Mouse (Mus musculus) Patski (cell line): Measurements from ENCODE around the gene Wnt11. TPM values are rescaled to one million over a fixed set of nuclear protein-coding genes. Genes with fewer than 3 reads are reported as not detected.

Source experiments
- ATAC-seq: fragments of 100-300 bp; one replicate; pipeline ENCODE4 v1.8.0; 2021
- CTCF ChIA-PET: fragments of 350-600 bp; sonication (Branson Sonifier 250); formaldehyde crosslinking; loops from one replicate; lab custom pipeline; 2022; ENCODE audit warnings: inconsistent platforms; lab: Charles Lee
- POLR2A ChIA-PET: fragments of 350-600 bp; sonication (Branson Sonifier 250); formaldehyde crosslinking; loops from one replicate; lab custom pipeline; 2022; ENCODE audit warnings: antibody characterized with exemption, inconsistent platforms; lab: Charles Lee
- DNase-seq: peaks from one replicate; pipeline ENCODE4 v3.0.0-alpha.2; 2011; ENCODE audit warnings: low read depth, low spot score
- H3K27me3 ChIP-seq: fragments of 371-371 bp; one replicate; pipeline ENCODE4 v1.5.1; 2021
- CTCF ChIP-seq: fragments of 100-300 bp; IDR thresholded peaks from one replicate; pipeline ENCODE4 v1.5.1; 2021
- in situ Hi-C: fragments of 300-500 bp; cut with MboI; formaldehyde crosslinking; loops from 3 replicates; pipeline ENCODE4 v1.11.1; 2018; ENCODE audit warnings: low pct_unique_long_range_greater_than_20kb, mixed read lengths
- polyA plus RNA-seq: library from polyadenylated mRNA; unstranded; gene quantifications from one replicate; pipeline ENCODE4 v1.2.3, GENCODE M21; 2021

Gene Wnt11
- polyA plus RNA-seq, 1 experiment from 2014 or later: 0.14 TPM

DNA sequence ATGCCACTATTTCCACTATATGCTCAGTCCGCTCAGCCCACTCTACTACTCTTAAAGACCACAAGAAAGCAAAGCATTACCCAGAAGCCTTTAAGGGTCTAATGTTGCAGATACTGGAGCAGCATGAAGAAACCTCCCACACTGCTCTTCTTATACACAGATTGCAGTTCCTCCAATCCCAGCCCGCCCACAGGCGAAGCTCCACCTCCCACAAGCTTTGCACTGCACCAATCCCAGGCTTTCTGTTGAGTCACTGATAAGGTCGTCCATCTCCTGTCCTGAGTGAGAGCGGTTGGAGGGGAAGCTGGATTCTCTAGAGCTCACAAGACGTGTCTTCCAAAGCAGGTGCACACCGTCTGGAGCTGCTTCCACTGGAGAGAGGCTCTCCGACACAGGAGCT lies 34.5 kb upstream of the Wnt11 start:
- ATAC-seq: no peak
- CTCF ChIA-PET: no interaction called here
- no peaks in the 10 kb centered on the region for H3K27me3 ChIP-seq
- TF ChIP-seq CTCF: no peak
- DNase-seq: no peak
- POLR2A ChIA-PET: no interaction called here
- in situ Hi-C loops: no loop called here

DNA sequence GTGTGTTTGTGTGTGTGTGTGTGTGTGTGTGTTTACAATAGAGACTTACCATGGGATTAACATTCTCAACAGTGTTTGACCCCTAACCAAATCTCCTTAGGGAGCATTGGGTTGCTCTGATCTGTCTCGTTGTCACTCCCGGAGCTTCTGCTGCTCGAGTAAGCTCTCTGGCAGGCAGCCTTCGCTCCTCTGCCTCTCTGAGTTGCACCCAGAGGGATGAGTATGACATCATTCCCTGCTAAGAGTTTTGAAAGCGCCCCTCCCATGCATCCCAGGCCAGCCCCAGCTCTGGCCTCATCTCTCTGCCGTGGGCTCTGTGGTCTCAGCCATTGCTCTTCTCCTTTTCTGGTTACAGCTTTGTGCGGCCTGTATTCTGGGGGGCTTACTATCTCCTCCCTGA lies 33.8 kb upstream of the Wnt11 start:
- in situ Hi-C loops: no loop called here

DNA sequence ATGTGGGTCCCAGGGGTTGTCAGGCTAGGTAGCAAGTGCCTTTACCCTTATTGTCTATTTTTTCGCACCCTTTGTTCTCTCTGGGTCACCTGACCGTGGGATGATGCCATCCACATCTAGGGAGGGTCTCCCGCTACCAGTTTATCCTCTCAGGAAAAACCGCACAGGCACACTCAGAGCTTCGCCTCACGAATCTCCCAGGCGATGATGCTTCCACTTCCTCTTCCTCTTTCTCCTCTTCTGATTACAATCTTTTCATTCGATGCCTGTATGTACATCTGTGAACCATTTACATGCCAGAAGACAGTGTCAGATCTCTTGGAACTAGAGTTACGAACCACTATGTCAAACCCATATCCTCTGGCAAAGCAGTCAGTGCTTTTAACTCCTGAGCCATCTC lies 31.7 kb upstream of the Wnt11 start:
- POLR2A ChIA-PET: no interaction called here
- ATAC-seq: no peak
- CTCF ChIA-PET: no interaction called here

More for the DNA sequence above, 33.8 kb upstream of the Wnt11 start:
- ATAC-seq (no peak), DNase-seq (no peak)
- no peaks in the 10 kb centered on the region for H3K27me3 ChIP-seq
- POLR2A ChIA-PET: no interaction called here
- no peak for TF ChIP-seq CTCF
- CTCF ChIA-PET: no interaction called here

DNA sequence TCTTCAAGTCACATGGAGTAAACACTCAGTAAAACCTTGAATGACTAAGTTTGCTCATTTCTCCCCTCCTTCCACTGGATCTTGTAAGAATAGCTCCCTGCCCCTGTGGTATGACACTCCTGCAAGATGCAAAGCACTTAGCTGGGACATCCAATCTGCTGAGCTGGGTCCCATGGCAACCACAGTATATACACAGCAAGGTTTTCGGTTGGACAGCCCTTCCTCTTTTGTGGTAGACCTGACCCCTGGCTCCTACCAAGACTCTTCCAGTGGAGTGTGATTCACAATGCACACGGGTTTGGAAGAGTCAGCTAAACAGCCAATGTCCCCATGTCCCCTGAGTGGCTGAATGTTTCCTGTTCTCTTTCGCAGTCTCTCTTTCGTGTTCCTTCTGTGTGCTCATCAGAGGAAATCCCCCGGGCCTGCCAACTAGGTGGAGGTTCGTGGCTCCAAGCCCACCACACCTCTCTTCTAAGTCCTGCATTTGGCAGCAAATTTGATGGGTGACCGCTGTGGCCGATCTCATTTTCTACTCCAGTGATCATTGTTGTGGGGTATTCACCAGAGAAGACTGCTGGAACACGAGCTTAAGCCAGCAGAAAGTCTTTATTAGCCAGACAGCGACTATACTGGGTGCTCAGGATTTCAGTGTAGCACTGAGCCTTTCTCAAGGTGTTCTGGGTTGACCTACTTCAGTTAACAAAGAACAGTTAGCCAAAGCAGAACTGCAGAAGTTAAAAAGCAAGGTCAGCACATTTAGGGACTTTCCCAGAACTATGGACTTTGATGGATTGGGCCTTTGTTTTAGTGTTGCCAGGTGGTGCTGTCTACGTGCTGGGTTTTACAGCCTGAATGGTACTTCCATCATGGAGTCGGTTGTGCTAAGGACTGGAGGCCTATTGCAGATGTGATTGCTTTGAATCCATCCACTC lies 29.8 kb upstream of the Wnt11 start:
- ATAC-seq (peak; percentile 73), DNase-seq (no peak)
- in situ Hi-C loops: no loop called here
- ChIA-PET CTCF (interaction anchor here (1.2 kb wide), 1 partner anchor 22 kb away, joined by 3 read pairs; no protein-coding TSS in a partner anchor), POLR2A (no interaction called here)
- no peaks in the 10 kb centered on the region for H3K27me3 ChIP-seq
- TF ChIP-seq CTCF: no peak

More for the DNA sequence above, 31.7 kb upstream of the Wnt11 start:
- H3K27me3 ChIP-seq: no peaks in the 10 kb centered on the region
- in situ Hi-C loops: no loop called here
- no peak for DNase-seq
- TF ChIP-seq CTCF: no peak

DNA sequence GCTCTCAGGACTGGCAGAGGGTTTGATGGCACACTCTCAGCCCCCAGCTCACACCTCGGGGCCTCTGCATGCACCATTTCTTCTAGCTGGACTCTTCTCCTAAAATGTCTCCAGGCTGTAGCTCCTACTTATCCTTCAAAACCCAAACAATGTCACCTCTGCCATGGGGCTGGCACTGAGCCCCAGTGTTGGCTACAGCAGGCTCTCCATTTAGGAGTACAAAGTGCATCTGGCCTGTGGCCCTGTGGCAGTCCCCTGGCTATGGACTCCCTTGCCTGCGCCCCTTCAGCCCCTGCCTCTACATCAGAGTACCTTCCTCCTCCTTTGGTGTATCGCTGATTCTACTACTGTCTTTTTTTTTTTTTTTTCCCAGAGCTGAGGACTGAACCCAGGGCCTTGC lies 28.0 kb upstream of the Wnt11 start:
- no peaks in the 10 kb centered on the region for H3K27me3 ChIP-seq
- CTCF ChIA-PET: no interaction called here
- DNase-seq (no peak), ATAC-seq (no peak)
- TF ChIP-seq CTCF: no peak
- in situ Hi-C loops: no loop called here
- POLR2A ChIA-PET: no interaction called here

DNA sequence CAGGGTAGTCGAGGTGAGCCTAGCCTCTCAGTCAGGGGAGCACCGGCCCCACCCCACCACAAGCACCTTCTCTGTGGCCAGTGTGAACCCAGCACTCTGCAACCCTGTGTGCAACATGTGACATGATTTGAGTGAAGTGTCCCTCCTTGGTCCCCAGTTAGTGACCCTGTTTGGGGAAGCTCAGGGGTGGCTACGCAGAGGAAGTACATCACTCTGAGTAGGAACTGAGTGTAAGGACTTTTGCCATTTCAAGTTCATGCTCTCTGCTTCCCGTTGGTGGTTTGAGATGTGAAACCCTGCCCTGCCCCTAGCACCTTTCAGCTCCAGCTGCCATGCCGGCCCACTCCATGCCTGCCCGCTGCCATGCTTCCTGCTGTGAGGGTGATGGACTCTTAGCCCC lies 25.5 kb upstream of the Wnt11 start:
- in situ Hi-C loops: no loop called here
- no peak for TF ChIP-seq CTCF
- ATAC-seq (no peak), DNase-seq (no peak)
- POLR2A ChIA-PET: no interaction called here
- H3K27me3 ChIP-seq: no peaks in the 10 kb centered on the region
- CTCF ChIA-PET: interaction anchor here (1.6 kb wide), 1 partner anchor 18 kb away, joined by 3 read pairs; no protein-coding TSS in a partner anchor

DNA sequence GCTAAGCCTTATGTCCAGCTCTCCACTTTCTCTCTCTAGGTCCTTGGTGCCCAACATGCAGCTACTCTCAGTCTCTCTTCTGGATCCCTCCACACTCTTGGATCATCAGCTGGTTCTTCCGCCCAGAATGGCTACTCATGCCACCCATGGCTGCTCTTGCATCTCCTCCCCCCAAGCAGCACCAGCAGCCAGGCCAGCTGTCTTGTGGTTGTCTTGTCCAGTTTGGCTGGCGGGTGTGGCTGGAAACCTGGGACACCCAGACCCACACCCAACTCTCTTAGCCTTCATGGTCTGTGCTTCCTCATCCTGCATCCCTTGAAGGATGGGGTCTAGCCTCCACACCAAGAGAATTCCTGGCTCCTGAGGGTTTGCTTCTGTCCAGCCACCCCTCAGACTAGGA lies 24.3 kb upstream of the Wnt11 start:
- in situ Hi-C loops: no loop called here
- DNase-seq: no peak
- CTCF ChIA-PET: interaction anchor here (1.6 kb wide), 1 partner anchor 19 kb away, joined by 3 read pairs; no protein-coding TSS in a partner anchor
- no peak for ATAC-seq
- TF ChIP-seq CTCF: no peak
- POLR2A ChIA-PET: no interaction called here
- H3K27me3 ChIP-seq: no peaks in the 10 kb centered on the region

DNA sequence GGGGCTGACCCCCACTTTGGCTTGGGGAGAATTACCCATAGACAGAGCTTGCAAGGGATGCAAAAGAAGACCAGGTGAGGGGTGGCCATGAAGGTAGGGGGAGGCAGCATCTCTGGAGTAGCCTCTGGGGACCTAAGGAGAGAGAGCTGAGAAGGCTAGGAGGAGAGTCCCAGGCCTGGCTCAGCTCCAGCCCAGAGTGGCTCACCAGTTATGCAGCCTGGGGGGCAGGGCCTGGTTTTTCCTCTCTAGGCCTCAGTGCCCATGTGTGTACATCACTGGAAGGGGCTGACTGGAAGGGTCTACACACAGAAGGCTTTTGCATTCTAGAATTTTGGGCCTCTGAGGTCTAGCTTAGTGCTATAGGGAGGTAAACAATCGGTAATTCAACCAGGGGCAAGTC lies 14.4 kb upstream of the Wnt11 start:
- in situ Hi-C loops: no loop called here
- no peak for TF ChIP-seq CTCF
- ATAC-seq (no peak), DNase-seq (no peak)
- CTCF ChIA-PET: interaction anchor here (0.7 to 1.8 kb wide), 4 partner anchors 10 to 77 kb away, joined by 3 to 4 read pairs (median 3); no protein-coding TSS in a partner anchor
- no peaks in the 10 kb centered on the region for H3K27me3 ChIP-seq
- POLR2A ChIA-PET: no interaction called here

DNA sequence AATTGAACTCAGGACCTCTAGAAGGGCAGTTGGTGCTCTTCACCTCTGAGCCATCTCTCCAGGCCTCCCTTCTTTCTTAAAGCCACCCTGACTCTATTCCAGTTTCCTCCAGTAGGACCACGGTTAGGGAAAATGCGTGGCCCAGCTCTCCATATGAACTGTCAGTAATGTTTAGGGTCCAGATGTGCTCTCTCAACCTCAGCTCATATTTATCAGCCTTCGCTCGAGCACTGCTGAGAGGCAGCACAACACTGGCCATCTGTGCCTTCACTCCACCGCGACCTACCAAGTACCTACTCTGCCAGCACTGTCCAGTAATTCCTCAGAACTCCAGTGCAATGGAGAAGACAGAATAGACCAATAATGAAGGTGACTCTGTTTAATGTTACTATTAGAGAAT lies 12.0 kb upstream of the Wnt11 start:
- TF ChIP-seq CTCF: no peak
- ATAC-seq (no peak), DNase-seq (no peak)
- ChIA-PET POLR2A (no interaction called here), CTCF (no interaction called here)
- in situ Hi-C loops: no loop called here
- H3K27me3 ChIP-seq: no peaks in the 10 kb centered on the region

DNA sequence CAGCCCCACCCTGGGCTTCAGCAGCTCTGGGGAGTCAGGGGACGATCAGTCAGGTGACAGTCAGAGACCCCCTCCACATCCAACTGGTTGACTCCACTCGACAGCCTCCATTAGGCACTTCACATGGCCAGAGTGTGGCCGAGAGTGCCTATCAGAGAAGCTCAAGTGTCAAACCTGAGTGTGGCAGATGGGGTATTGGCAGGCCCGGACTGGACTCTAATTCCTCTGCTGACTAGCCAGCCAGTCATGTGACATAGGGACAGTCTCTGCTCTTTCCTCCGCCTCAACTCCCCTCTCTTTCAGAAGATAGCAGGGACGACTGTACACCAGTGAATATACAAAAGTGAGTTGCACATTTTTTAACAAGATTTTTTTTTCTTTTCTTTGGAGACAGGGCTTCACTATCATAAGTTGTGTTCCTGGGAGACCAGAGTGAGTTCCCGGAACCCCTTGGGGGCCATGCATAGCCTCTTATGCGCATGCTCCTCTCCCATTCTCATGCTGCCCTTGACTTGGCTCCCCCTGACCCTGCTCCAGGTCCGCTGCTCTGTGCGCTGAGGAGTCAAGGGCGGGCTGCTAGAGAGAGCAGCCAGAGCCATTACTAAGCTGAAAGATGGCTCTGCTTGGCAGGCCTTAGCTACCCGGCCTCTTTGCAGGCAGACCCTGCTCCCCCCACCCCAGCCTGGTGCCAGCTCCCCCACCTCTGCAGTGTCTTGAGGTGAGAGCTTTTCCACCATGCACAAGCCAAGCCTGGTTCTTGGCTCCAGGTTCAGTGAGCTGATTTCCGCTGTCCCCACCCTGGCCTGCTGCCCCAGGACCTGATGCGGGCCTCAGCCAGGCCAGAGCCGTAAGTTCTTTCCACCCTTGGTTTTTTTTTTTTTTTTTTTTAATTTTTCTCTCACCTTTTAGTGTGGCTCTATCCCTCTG lies 10.8 kb upstream of the Wnt11 start:
- ATAC-seq (no peak), DNase-seq (no peak)
- in situ Hi-C loops: no loop called here
- CTCF ChIA-PET: no interaction called here
- POLR2A ChIA-PET: no interaction called here
- TF ChIP-seq CTCF: no peak
- H3K27me3 ChIP-seq: no peaks in the 10 kb centered on the region
